Mouse (Mus musculus) stomach, embryonic 15.5 days (tissue): Measurements from ENCODE around the gene Zfyve21. TPM values are rescaled to one million over a fixed set of nuclear protein-coding genes. Genes with fewer than 3 reads are reported as not detected.

Experiments
- ATAC-seq: fragments of 200-750 bp; cut with Nextera tagmentation; 2 replicates; pipeline ENCODE4 v1.8.0; 2017; ENCODE audit warnings: low read depth, moderate number of reproducible peaks, moderate TSS enrichment; ENCODE audit not compliant: insufficient read depth, low FRiP score
- H3K27ac ChIP-seq: fragments of 300-500 bp; sonication (generic); 2 replicates; pipeline ENCODE4 v1.5.1; 2015; ENCODE audit warnings: mild to moderate bottlenecking, inconsistent platforms
- H3K27me3 ChIP-seq: fragments of 300-500 bp; sonication (generic); replicated peaks from 2 replicates; pipeline ENCODE4 v1.6.1; 2015; ENCODE audit warnings: inconsistent platforms
- H3K36me3 ChIP-seq: fragments of 300-500 bp; sonication (generic); 2 replicates; pipeline ENCODE4 v1.6.1; 2015; ENCODE audit warnings: inconsistent platforms
- H3K4me1 ChIP-seq: fragments of 300-500 bp; sonication (generic); 2 replicates; pipeline ENCODE4 v1.6.1; 2015; ENCODE audit warnings: inconsistent platforms
- H3K4me2 ChIP-seq: fragments of 300-500 bp; sonication (generic); 2 replicates; pipeline ENCODE4 v1.6.1; 2015; ENCODE audit warnings: mild to moderate bottlenecking, inconsistent platforms
- H3K4me3 ChIP-seq: fragments of 300-500 bp; sonication (generic); replicated peaks from 2 replicates; pipeline ENCODE4 v1.5.1; 2015; ENCODE audit warnings: inconsistent platforms
- H3K9ac ChIP-seq: fragments of 300-500 bp; sonication (generic); 2 replicates; pipeline ENCODE4 v1.6.1; 2015; ENCODE audit warnings: inconsistent platforms
- H3K9me3 ChIP-seq: fragments of 300-500 bp; sonication (generic); 2 replicates; pipeline ENCODE4 v1.6.1; 2016; ENCODE audit warnings: inconsistent platforms
- WGBS: fragments of 180-500 bp; shearing (Covaris S2); methylation state at CpG from one replicate; pipeline ENCODE4 v1.1.7; 2015; 5-methylcytosine and 5-hydroxymethylcytosine counted together
- polyA plus RNA-seq: library from polyadenylated mRNA; unstranded; fragments of >200 nt; fragmentation: Nextera tagmentation; extraction: Ambion mirVana; gene quantifications from 2 replicates; pipeline ENCODE4 v1.2.1, GENCODE M21; 2015

The Zfyve21 gene
- polyA plus RNA-seq, 1 experiment from 2014 or later: 140 TPM

DNA sequence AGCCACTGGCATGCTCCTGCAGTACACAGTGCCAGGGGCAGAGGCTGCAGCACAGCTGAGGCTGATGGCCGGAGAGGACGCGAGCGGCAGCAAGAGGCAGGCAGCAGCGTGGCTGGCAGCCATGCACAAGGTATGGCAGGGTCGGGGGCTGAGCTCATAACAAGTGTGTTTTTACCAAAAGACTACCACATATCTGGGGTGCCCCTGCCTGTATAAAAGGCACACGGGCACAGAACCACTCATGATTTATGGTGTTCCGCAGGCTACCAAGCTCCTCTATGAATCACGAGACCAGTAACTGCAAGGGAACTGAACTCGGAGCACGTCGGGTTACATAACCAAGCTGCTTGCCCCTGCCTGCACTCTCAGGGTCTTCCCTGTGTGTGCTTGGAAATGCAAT, 13.6 kb downstream of the Zfyve21 start:
- no peak overlapping the region for H3K4me3 ChIP-seq
- H3K27me3 ChIP-seq: no peaks in the 10 kb centered on the region
- no peak overlapping the region for H3K4me2 ChIP-seq
- WGBS: 90% methylated on average over 12 of the region's 12 CpGs
- no peaks in the 10 kb centered on the region for H3K9me3 ChIP-seq
- peaks cover 80% of the 10 kb centered on the region for H3K36me3 ChIP-seq
- ATAC-seq: no peak
- H3K27ac ChIP-seq: no peak overlapping the region
- no peaks in the 10 kb centered on the region for H3K4me1 ChIP-seq
- H3K9ac ChIP-seq: no peak overlapping the region

DNA sequence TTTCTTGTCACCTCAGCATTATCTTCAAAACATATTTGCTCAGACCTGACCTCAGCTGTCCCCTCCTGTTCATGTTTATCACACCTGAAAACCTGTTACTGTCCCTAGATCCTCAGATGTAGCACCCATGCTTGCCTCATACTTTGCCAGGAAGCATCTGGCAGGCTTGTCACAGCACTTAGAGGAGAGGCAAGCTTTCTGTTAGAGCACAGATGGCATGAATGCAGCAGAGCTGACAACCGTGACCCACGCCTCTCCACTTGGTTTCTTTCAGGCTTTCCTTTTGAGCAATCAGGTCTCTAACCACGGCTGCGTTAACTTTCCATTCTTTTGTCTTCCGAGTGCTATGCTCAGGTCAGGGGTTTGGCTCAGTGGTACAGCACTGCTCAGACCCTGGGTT, 15.5 kb downstream of the Zfyve21 start:
- no peak overlapping the region for H3K27ac ChIP-seq
- no peak overlapping the region for H3K4me2 ChIP-seq
- H3K4me1 ChIP-seq: no peaks in the 10 kb centered on the region
- H3K9ac ChIP-seq: no peak overlapping the region
- H3K36me3 ChIP-seq: peaks cover 75% of the 10 kb centered on the region
- WGBS: 76% methylated on average over 5 of the region's 5 CpGs
- no peaks in the 10 kb centered on the region for H3K9me3 ChIP-seq
- ATAC-seq: no peak
- no peaks in the 10 kb centered on the region for H3K27me3 ChIP-seq
- no peak overlapping the region for H3K4me3 ChIP-seq

DNA sequence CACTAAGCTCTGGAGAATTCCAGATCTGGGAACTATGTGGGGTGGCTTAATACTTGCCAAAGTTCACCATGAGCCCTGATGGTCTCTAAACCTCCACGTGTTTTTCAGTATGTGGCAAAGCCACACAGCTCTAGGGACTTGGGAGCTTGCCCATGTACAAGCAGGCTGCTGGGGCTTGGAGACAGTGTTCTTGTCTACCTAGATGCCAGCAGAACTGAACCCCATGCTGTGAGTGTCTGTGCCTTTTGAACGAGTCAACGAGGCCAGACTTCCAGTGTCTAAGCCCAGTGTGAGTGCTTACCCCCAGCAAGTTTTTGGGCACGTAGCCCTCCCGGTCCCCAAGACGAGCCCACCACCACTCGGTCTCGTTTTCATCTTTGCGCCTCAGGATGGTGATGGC, 16.0 kb downstream of the Zfyve21 start:
- Histone ChIP-seq H3K4me2 (no peak overlapping the region), H3K4me3 (no peak overlapping the region), H3K4me1 (no peaks in the 10 kb centered on the region), H3K27ac (no peak overlapping the region), H3K9ac (no peak overlapping the region), H3K9me3 (no peaks in the 10 kb centered on the region), H3K36me3 (peaks cover 77% of the 10 kb centered on the region), H3K27me3 (no peaks in the 10 kb centered on the region)
- 90% methylated on average over 9 of the region's 9 CpGs for WGBS
- ATAC-seq: no peak

DNA sequence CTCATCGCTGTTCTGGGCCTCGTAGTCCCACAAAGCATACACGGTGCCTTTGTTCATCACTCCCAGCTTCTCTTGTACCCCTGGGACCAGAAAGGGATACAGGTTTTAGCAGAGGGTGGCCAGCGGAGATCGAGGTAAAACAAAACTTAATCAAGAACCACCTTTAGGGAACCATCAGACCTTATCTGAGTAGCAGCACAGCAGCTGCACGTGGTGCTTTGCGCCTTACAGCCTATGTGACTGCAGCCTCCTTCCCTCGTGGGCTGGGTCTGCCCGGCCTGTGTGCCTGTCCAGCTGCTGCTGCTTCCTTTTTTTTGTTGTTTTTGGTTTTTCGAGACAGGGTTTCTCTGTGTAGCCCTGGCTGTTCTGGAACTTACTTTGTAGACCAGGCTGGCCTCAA, 16.4 kb downstream of the Zfyve21 start:
- Histone ChIP-seq H3K4me2 (no peak overlapping the region), H3K27ac (no peak overlapping the region), H3K4me1 (no peaks in the 10 kb centered on the region), H3K36me3 (peaks cover 81% of the 10 kb centered on the region), H3K4me3 (no peak overlapping the region), H3K9me3 (no peaks in the 10 kb centered on the region), H3K9ac (no peak overlapping the region), H3K27me3 (no peaks in the 10 kb centered on the region)
- no peak for ATAC-seq
- 82% methylated on average over 10 of the region's 10 CpGs for WGBS

DNA sequence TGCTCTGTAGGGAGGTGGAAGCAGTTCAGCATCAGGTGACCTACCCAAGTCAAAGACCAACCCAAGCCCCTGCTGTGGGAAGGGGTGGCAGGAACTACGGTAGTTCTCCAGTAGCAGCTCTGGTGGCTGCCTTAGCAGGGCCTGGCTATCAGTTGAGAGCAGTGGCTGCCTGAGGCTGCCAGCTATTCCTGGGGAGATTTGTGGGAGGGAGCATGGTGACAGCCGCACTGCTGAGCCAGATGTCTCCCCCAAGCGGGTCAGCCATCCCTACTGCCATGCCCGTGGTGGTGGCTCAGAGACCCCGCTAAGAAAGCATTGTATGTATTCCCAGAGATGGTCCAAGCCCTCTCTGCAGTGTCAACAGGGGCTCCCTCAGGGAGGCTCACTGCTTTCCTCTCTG, 18.7 kb downstream of the Zfyve21 start:
- H3K4me3 ChIP-seq: no peak overlapping the region
- no peak overlapping the region for H3K27ac ChIP-seq
- H3K9me3 ChIP-seq: no peaks in the 10 kb centered on the region
- H3K4me2 ChIP-seq: no peak overlapping the region
- H3K36me3 ChIP-seq: peaks cover 74% of the 10 kb centered on the region
- ATAC-seq: no peak
- no peak overlapping the region for H3K9ac ChIP-seq
- H3K27me3 ChIP-seq: no peaks in the 10 kb centered on the region
- WGBS: 82% methylated on average over 5 of the region's 5 CpGs
- H3K4me1 ChIP-seq: no peaks in the 10 kb centered on the region

DNA sequence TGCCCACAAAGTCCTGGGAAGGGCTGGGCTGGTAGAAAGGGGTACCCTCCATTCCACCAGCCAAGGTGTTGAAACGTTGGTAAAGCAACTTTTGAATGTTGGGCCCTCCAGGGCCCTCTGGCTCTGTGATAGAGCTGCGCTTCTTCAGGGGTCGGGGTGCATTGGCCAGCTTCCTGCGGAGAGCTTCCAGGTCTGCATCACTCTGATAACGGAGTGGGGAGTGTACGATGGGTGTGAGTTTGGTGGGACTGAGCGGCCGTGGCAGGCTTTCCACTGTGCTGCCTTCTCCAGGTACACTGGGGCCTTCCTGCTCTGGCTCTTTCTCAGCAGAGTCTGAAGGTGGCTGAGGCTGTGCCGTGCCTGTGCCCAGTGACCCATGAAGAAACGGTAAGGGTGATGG, 19.5 kb downstream of the Zfyve21 start:
- peak; percentile 73 for ATAC-seq
- Histone ChIP-seq H3K27ac (no peak overlapping the region), H3K36me3 (peaks cover 69% of the 10 kb centered on the region), H3K4me1 (no peaks in the 10 kb centered on the region), H3K4me2 (no peak overlapping the region), H3K27me3 (no peaks in the 10 kb centered on the region), H3K9ac (no peak overlapping the region), H3K9me3 (no peaks in the 10 kb centered on the region), H3K4me3 (no peak overlapping the region)
- WGBS: 92% methylated on average over 10 of the region's 10 CpGs

DNA sequence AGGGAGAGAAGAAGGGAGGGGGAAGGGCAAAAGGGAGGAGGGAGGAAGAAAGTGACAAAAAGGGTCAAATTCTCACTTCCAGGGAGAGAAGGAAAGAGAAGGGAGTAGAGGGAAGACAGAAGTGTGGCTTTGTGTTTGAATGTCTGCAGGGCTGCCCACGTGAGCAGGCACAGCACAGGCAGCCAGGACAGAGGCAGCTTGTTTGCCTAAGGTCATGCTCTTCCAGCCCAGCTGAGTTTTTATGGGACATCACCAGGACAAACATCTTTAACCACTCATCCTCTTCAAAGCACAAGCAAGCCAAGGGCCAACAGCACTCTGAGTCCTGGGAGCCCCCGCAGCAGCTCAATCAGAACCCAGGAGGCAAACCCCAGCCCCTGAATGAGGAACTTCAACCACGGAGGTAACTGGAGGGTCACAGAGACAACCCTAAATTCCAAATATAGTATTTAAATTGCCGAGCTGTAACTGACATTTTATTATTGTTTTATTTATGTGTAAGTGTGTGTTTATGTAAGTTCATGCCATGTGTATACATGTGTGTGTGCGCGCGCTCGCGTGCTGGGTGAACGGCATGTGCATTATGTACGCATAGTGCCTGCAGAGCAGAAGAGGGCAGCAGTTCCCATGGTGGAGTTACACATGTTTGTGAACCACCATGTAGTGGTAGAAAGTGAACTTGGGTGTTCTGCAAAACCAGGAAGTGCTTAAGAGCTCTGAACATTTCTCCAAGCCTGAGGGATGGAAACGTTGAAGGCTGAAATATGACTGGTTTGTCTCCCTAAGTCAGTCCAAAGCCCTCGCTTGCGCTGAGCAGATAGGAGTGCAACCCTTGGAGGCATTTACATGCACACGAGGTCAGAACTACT, 28.8 kb downstream of the Zfyve21 start:
- no peak for ATAC-seq
- Histone ChIP-seq H3K9me3 (no peaks in the 10 kb centered on the region), H3K4me3 (no peak overlapping the region), H3K27me3 (no peaks in the 10 kb centered on the region), H3K27ac (no peak overlapping the region), H3K9ac (no peak overlapping the region), H3K4me1 (no peaks in the 10 kb centered on the region), H3K36me3 (peaks cover 17% of the 10 kb centered on the region; the same call in 1 of the 2 replicates), H3K4me2 (no peak overlapping the region)
- WGBS: 75% methylated on average over 15 of the region's 15 CpGs

DNA sequence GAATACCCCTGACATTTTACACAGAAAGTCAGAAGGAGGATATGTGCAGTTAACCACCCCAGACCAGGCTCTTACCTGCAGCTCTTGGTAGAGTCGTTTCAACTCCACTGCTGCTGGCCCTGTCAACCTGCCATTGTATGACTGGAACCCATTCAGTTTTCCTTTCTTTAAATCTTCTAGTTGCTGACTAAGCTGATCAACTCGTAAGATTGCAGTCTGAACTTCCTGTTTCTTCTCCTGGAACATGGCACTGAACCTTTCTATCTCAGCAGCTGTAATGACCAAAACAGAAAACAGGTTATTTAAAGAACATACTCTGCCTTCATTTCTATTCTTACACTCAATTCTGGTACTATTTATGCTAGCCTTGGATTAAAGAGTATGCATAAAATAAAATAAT, 29.5 kb downstream of the Zfyve21 start:
- H3K4me1 ChIP-seq: no peaks in the 10 kb centered on the region

DNA sequence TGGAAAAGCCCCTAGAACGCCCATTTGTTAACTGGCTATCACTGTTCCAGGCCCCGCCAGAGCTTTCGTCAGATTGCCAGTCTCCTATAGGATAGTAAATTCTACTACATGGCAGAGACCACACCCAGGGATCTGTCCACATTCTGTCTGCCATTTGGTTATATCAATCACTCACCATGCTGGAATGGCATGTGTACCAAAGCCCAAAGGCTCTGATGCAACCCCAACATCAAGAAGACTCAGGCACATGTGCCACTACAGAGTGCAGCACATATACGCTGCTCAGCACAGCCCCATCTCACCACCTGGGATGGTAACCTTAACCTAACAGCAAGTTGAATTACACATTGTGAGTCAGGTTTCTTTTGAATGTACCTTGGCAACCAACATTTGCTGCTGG, 32.0 kb downstream of the Zfyve21 start:
- no peaks in the 10 kb centered on the region for H3K9me3 ChIP-seq
- ATAC-seq: no peak
- peaks cover 6% of the 10 kb centered on the region; the same call in 1 of the 2 replicates for H3K36me3 ChIP-seq
- H3K4me1 ChIP-seq: no peaks in the 10 kb centered on the region
- no peak overlapping the region for H3K4me2 ChIP-seq
- no peak overlapping the region for H3K4me3 ChIP-seq
- H3K9ac ChIP-seq: no peak overlapping the region
- no peaks in the 10 kb centered on the region for H3K27me3 ChIP-seq
- 97% methylated on average over 4 of the region's 4 CpGs for WGBS
- no peak overlapping the region for H3K27ac ChIP-seq

More for the DNA sequence above, 29.5 kb downstream of the Zfyve21 start:
- H3K4me3 ChIP-seq: no peak overlapping the region
- no peak for ATAC-seq
- H3K27me3 ChIP-seq: no peaks in the 10 kb centered on the region
- H3K4me2 ChIP-seq: no peak overlapping the region
- WGBS: 48% methylated on average over 2 of the region's 2 CpGs
- H3K9me3 ChIP-seq: no peaks in the 10 kb centered on the region
- H3K36me3 ChIP-seq: peaks cover 13% of the 10 kb centered on the region; the same call in 1 of the 2 replicates
- no peak overlapping the region for H3K27ac ChIP-seq
- no peak overlapping the region for H3K9ac ChIP-seq

DNA sequence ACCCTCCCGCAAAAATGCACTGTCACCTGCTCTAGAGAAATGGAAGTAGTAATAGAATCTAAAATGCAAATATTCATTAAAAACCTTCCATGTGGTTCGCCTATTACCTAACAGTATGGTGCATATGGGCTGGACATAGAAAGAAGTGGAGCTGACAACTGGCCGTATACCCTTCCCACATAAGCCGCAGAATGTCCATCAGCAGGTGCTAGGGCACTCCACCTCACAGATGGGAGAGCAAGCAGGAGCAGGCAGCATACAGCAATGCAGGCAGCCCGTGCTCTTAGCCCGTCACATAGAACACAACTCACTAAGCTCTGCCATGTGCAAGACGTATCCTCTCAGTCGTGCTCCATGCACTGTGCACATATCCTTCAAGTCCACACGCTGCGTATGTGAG, 32.8 kb downstream of the Zfyve21 start:
- 74% methylated on average over 10 of the region's 10 CpGs for WGBS
- ATAC-seq: no peak
- Histone ChIP-seq H3K9ac (no peak overlapping the region), H3K9me3 (no peaks in the 10 kb centered on the region), H3K4me3 (no peak overlapping the region), H3K27ac (no peak overlapping the region), H3K36me3 (0 out of 2 replicates have a peak, but pooled peaks cover 6% of the 10 kb centered on the region), H3K4me2 (no peak overlapping the region), H3K4me1 (no peaks in the 10 kb centered on the region), H3K27me3 (no peaks in the 10 kb centered on the region)

DNA sequence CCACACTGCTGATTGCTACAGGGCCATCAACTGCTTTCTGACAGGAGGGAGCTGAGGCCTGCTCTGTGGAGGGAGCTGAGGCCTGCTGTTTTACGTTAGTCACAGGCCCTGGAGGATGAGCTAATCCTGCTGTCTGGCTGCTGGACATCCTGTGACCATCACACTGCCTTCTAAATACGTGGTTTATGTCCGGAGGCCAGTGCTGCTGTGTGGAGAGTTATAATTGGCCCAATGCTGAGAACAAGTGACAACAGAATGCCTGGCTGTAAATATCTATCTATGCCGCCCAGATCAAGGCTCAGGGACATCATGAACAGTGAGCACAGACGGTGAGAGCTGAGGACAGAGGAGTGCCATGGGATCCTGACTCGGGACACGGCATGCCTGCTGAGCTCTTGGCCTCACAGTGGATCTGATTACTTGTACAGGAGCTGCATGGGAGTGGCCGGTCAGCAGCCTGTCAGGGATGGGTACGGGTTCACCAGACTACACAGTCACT, 34.4 kb downstream of the Zfyve21 start:
- Histone ChIP-seq H3K4me1 (no peaks in the 10 kb centered on the region), H3K9ac (no peak overlapping the region), H3K9me3 (no peaks in the 10 kb centered on the region), H3K36me3 (0 out of 2 replicates have a peak, but pooled peaks cover 5% of the 10 kb centered on the region), H3K4me2 (no peak overlapping the region), H3K4me3 (no peak overlapping the region), H3K27ac (no peak overlapping the region), H3K27me3 (no peaks in the 10 kb centered on the region)
- no peak for ATAC-seq
- WGBS: 70% methylated on average over 9 of the region's 9 CpGs

DNA sequence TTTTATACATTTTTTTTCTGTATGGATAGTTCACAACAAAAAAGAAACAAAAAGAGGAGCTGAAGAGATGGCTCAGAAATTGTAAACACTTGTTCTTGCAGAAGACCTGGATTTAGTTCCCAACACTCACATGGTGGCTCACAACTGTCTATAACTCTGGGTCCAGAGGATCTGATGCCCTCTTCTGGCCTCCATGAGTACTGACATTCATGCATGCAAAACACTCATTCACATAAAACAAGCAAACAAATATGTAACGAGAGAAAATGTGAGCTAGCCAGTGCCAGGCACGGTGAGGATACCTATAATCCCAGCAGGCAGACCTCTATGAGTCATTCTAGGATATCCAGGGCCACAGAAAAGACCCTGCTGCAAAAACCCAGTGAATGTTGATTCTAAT, 37.3 kb downstream of the Zfyve21 start:
- H3K4me3 ChIP-seq: no peak overlapping the region
- no peak for ATAC-seq
- 71% methylated on average over 2 of the region's 2 CpGs for whole genome bisulfite sequencing
- no peak overlapping the region for H3K9ac ChIP-seq
- no peaks in the 10 kb centered on the region for H3K36me3 ChIP-seq
- no peak overlapping the region for H3K27ac ChIP-seq
- H3K4me2 ChIP-seq: no peak overlapping the region
- no peaks in the 10 kb centered on the region for H3K9me3 ChIP-seq
- H3K4me1 ChIP-seq: no peaks in the 10 kb centered on the region
- H3K27me3 ChIP-seq: no peaks in the 10 kb centered on the region
